Mouse (Mus musculus): ENCODE measurements around the gene H2afy. TPM values are rescaled to one million over a fixed set of nuclear protein-coding genes. Genes with fewer than 3 reads are reported as not detected.
A peak's percentile ranks its signal among the peaks of the same experiment; 100 is the strongest.

The H2afy gene
- polyA plus RNA-seq, 1 experiment = 240 TPM

DNA sequence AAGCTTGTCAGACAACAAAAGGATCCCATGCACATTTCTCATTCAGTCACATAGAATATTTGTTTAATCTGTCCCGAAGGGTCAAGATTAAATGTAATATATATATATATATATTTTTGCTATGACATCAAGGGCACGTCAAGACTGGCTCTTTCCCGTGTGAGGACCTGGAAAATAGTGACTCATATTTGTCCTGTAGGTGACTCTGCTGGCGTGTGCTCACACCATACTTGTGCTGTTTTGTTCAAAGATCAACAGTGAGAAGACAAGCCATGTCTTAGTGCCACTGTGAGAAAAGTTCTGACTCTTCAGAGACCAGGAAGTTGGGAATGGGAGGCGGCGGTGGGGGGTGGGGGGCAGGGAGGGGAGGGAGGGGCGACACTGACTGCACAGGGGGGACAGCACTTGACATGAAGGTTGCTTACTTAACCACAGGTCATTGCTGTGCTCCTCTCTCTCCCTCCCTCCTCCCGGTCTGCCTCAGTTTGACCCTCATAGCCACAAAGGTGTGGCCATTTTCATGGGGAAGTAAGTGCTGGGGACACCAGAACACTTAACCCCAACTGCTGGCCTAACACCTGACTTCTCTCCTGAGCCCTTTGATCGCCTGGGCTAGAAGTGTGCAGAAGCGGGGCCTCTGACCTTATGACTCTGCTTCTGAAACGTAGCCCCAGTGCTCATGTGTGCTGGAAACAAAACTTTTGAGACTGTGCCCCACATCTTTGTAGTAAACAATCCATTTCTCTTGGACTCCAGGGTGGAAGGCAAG lies 6.4 kb upstream of the H2afy start:
- Histone ChIP-seq H3K36me3 (ENCODE audit: control insufficient read depth, insufficient read depth, low read length, poor library complexity, severe bottlenecking) (no peaks in the 10 kb centered on the region), H3K4me3 (ENCODE audit: low read depth, low read length) (peak overlapping the region; percentile 15; the same call in 1 of the 2 replicates), H3K4me1 (ENCODE audit: control insufficient read depth, insufficient read depth, low read length) (peaks cover 18% of the 10 kb centered on the region), H3K27me3 (ENCODE audit: control insufficient read depth, insufficient read depth, low read length, poor library complexity, severe bottlenecking) (no peaks in the 10 kb centered on the region), H3K9me3 (replicated peaks; ENCODE audit: control insufficient read depth, insufficient read depth, low read length, poor library complexity, severe bottlenecking) (no peaks in the 10 kb centered on the region), H3K9ac (ENCODE audit: low read depth, poor library complexity, severe bottlenecking) (peak overlapping the region; percentile 19; the same call in 1 of the 2 replicates), H3K27ac (ENCODE audit: insufficient read depth, low read length) (peak overlapping the region; percentile 98)
- TF ChIP-seq POLR2A (IDR thresholded peaks at IDR 0.05; ENCODE audit: insufficient read depth, low read length) (no peak), EP300 (IDR thresholded peaks at IDR 0.05; ENCODE audit: insufficient read depth, low read depth, low read length) (peak; percentile 88; the same call in 1 of the 2 replicates), CTCF (IDR thresholded peaks at IDR 0.05; ENCODE audit: low read depth, low read length) (no peak)

- Histone ChIP-seq H3K4me1 (ENCODE audit: control insufficient read depth, insufficient read depth, low read length) (peaks cover 5% of the 10 kb centered on the region), H3K27me3 (ENCODE audit: control insufficient read depth, insufficient read depth, low read length, poor library complexity, severe bottlenecking) (no peaks in the 10 kb centered on the region), H3K27ac (ENCODE audit: insufficient read depth, low read length) (no peak overlapping the region), H3K4me3 (ENCODE audit: low read depth, low read length) (no peak overlapping the region), H3K9ac (ENCODE audit: low read depth, poor library complexity, severe bottlenecking) (no peak overlapping the region; the same call in 1 of the 2 replicates), H3K9me3 (replicated peaks; ENCODE audit: control insufficient read depth, insufficient read depth, low read length, poor library complexity, severe bottlenecking) (no peaks in the 10 kb centered on the region), H3K36me3 (ENCODE audit: control insufficient read depth, insufficient read depth, low read length, poor library complexity, severe bottlenecking) (no peaks in the 10 kb centered on the region)
- no peak for TF ChIP-seq POLR2A (IDR thresholded peaks at IDR 0.05; ENCODE audit: insufficient read depth, low read length)
- no peak for TF ChIP-seq CTCF (IDR thresholded peaks at IDR 0.05; ENCODE audit: low read depth, low read length)
- no peak for TF ChIP-seq EP300 (IDR thresholded peaks at IDR 0.05; ENCODE audit: insufficient read depth, low read depth, low read length)
Measured at GRCm38 (mm10) chr13:56139167-56139751, 3.1 kb upstream of the H2afy start.

DNA sequence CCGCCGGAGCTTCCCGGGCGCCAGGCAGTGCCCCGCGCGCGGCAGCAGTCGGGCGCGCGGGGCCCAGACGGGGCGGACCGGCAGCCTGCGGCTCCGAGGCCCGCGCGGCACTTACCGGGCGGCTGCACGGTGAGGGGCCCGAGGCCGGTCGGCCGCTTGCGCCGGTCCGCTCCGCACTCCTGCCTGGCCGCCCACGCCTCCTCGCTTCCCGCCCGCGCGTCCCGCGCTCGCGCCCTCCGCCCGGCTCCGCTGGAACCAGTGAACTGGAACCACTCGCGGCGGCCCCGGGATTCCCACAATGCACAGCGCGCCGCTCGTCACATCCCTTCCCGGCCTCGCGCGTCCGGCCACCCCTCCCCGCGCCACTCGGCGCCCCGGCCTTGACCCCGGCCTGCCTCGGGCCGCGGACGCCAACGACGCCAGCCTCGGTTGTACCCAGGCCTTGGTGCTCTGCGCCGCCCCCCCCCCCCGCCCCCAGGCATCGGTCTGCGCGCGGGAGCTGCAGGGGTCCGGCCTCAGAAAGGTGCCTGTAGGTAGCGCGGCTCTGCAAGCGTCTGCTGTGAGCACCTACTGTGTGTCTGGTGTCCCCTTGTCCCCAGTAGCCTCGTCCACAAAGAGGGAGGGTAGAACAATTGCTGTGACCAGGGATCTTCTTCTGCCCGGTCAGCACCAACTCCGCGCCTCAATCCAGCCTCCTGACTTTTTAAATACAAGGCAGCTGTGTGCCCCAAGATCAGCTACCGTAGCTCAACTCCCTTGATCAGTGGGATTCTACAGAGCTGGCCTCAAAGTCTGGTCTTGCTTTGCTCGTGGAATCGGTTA lies 719 bp downstream of the H2afy start:
- Histone ChIP-seq H3K27ac (ENCODE audit: insufficient read depth, low read length) (0 out of 2 replicates have a peak overlapping the region, but pooled peaks have one; percentile 18), H3K9me3 (replicated peaks; ENCODE audit: control insufficient read depth, insufficient read depth, low read length, poor library complexity, severe bottlenecking) (no peaks in the 10 kb centered on the region), H3K36me3 (ENCODE audit: control insufficient read depth, insufficient read depth, low read length, poor library complexity, severe bottlenecking) (no peaks in the 10 kb centered on the region), H3K9ac (ENCODE audit: low read depth, poor library complexity, severe bottlenecking) (peak overlapping the region; percentile 99), H3K4me3 (ENCODE audit: low read depth, low read length) (peak overlapping the region; percentile 68), H3K4me1 (ENCODE audit: control insufficient read depth, insufficient read depth, low read length) (peaks cover 4% of the 10 kb centered on the region), H3K27me3 (ENCODE audit: control insufficient read depth, insufficient read depth, low read length, poor library complexity, severe bottlenecking) (no peaks in the 10 kb centered on the region)
- TF ChIP-seq EP300 (IDR thresholded peaks at IDR 0.05; ENCODE audit: insufficient read depth, low read depth, low read length) = no peak
- no peak for TF ChIP-seq CTCF (IDR thresholded peaks at IDR 0.05; ENCODE audit: low read depth, low read length)
- TF ChIP-seq POLR2A (IDR thresholded peaks at IDR 0.05; ENCODE audit: insufficient read depth, low read length) = no peak

- Histone ChIP-seq H3K27me3 (ENCODE audit: control insufficient read depth, insufficient read depth, low read length, poor library complexity, severe bottlenecking) (no peaks in the 10 kb centered on the region), H3K4me1 (ENCODE audit: control insufficient read depth, insufficient read depth, low read length) (peaks cover 4% of the 10 kb centered on the region), H3K4me3 (ENCODE audit: low read depth, low read length) (peak overlapping the region; percentile 68), H3K27ac (ENCODE audit: insufficient read depth, low read length) (no peak overlapping the region), H3K9ac (ENCODE audit: low read depth, poor library complexity, severe bottlenecking) (peak overlapping the region; percentile 99), H3K9me3 (replicated peaks; ENCODE audit: control insufficient read depth, insufficient read depth, low read length, poor library complexity, severe bottlenecking) (no peaks in the 10 kb centered on the region), H3K36me3 (ENCODE audit: control insufficient read depth, insufficient read depth, low read length, poor library complexity, severe bottlenecking) (no peaks in the 10 kb centered on the region)
- TF ChIP-seq POLR2A (IDR thresholded peaks at IDR 0.05; ENCODE audit: insufficient read depth, low read length) (no peak), CTCF (IDR thresholded peaks at IDR 0.05; ENCODE audit: low read depth, low read length) (no peak), EP300 (IDR thresholded peaks at IDR 0.05; ENCODE audit: insufficient read depth, low read depth, low read length) (no peak)
Measured at GRCm38 (mm10) chr13:56134631-56135181, 1.5 kb downstream of the H2afy start.

GRCm38 (mm10) chr13:56134031-56134430 lies 2.1 kb downstream of the H2afy start:
- Histone ChIP-seq H3K9ac (ENCODE audit: low read depth, poor library complexity, severe bottlenecking) (no peak overlapping the region; the same call in 1 of the 2 replicates), H3K9me3 (replicated peaks; ENCODE audit: control insufficient read depth, insufficient read depth, low read length, poor library complexity, severe bottlenecking) (no peaks in the 10 kb centered on the region), H3K36me3 (ENCODE audit: control insufficient read depth, insufficient read depth, low read length, poor library complexity, severe bottlenecking) (no peaks in the 10 kb centered on the region), H3K4me3 (ENCODE audit: low read depth, low read length) (peak overlapping the region; percentile 68; the same call in 1 of the 2 replicates), H3K27me3 (ENCODE audit: control insufficient read depth, insufficient read depth, low read length, poor library complexity, severe bottlenecking) (no peaks in the 10 kb centered on the region), H3K4me1 (ENCODE audit: control insufficient read depth, insufficient read depth, low read length) (peaks cover 4% of the 10 kb centered on the region), H3K27ac (ENCODE audit: insufficient read depth, low read length) (no peak overlapping the region)
- TF ChIP-seq EP300 (IDR thresholded peaks at IDR 0.05; ENCODE audit: insufficient read depth, low read depth, low read length) = no peak
- no peak for TF ChIP-seq POLR2A (IDR thresholded peaks at IDR 0.05; ENCODE audit: insufficient read depth, low read length)
- TF ChIP-seq CTCF (IDR thresholded peaks at IDR 0.05; ENCODE audit: low read depth, low read length) = no peak
